Mouse (Mus musculus) ES-E14 (cell line): Measurements from ENCODE around the gene Zfyve28.

ENCODE experiments used
- HCFC1 ChIP-seq: IDR thresholded peaks from 2 replicates; pipeline ENCODE4 v1.6.1; 2012; ENCODE audit warnings: low read length, inconsistent platforms, borderline replicate concordance; ENCODE audit not compliant: insufficient read depth
- MAFK ChIP-seq: IDR thresholded peaks from 2 replicates; pipeline ENCODE4 v1.6.1; 2014; ENCODE audit warnings: mild to moderate bottlenecking, low read depth, low read length, inconsistent platforms; ENCODE audit not compliant: insufficient read depth

GRCm38 (mm10) chr5:34295141-34295540, 6.9 kb upstream of the Zfyve28 start:
- no peak for TF ChIP-seq MAFK
- no peak for TF ChIP-seq HCFC1
